9 mouse cellular contexts compared by ENCODE assay signal in genomic region chr17:25813471-25813870, GRCm38 (mm10). TPM values are rescaled to one million over a fixed set of nuclear protein-coding genes. Genes with fewer than 3 reads are reported as not detected.
DNase-seq lines count a peak whose midpoint lies in the region; ATAC-seq and TF ChIP-seq lines count a peak whose summit lies in the region.
"Had no signal": no experiment of that assay in that cellular context is flagged by ENCODE, and none has a peak within 500 bp of the region (broad histone marks: within the 10 kb centered on the region; RNA-seq: fewer than 3 reads in every experiment).

No protein-coding gene starts in this region.

- ATAC-seq in forebrain, embryonic 15.5 days (replicated peaks), result no peak
- no peak for ATAC-seq in hindbrain, embryonic 16.5 days

- H3K4me2 ChIP-seq in forebrain, embryonic 15.5 days (replicated peaks), result peak overlapping the region; percentile 35
- H3K4me2 ChIP-seq in hindbrain, embryonic 16.5 days (ENCODE audit: low read length), result peak overlapping the region; percentile 47
- H3K4me2 ChIP-seq: limb, embryonic 12.5 days had no signal

- H3K36me3 ChIP-seq in forebrain, embryonic 15.5 days, result peaks cover 16% of the 10 kb centered on the region
- H3K36me3 ChIP-seq in hindbrain, embryonic 16.5 days (ENCODE audit: control insufficient read depth, insufficient read depth, low read length), result peaks cover 14% of the 10 kb centered on the region
- H3K36me3 ChIP-seq: limb, embryonic 12.5 days had no signal

- H3K27me3 ChIP-seq in forebrain, embryonic 15.5 days, result peaks cover 8% of the 10 kb centered on the region
- H3K27me3 ChIP-seq in hindbrain, embryonic 16.5 days (replicated peaks; ENCODE audit: control insufficient read depth, insufficient read depth, low read length), result no peaks in the 10 kb centered on the region

- peak; percentile 56 for TF ChIP-seq CTCF in left cerebral cortex, adult 2 months (IDR thresholded peaks at IDR 0.05)

- H3K9me3 ChIP-seq in forebrain, embryonic 15.5 days, result no peaks in the 10 kb centered on the region
- no peaks in the 10 kb centered on the region for H3K9me3 ChIP-seq in hindbrain, embryonic 16.5 days (ENCODE audit: control insufficient read depth, low read length)
- H3K9me3 ChIP-seq: limb, embryonic 12.5 days had no signal

- H3K9ac ChIP-seq in forebrain, embryonic 15.5 days (replicated peaks), result peak overlapping the region; percentile 28
- peak overlapping the region; percentile 33 for H3K9ac ChIP-seq in hindbrain, embryonic 16.5 days (ENCODE audit: low read depth, low read length)
- H3K9ac ChIP-seq: limb, embryonic 12.5 days had no signal

- WGBS in forebrain, embryonic 15.5 days, result 2% methylated on average over 20 of the region's 20 CpGs
- WGBS in hindbrain, embryonic 16.5 days, result 1% methylated on average over 20 of the region's 20 CpGs

- H3K4me3 ChIP-seq in forebrain, embryonic 15.5 days, result peak overlapping the region; percentile 16
- H3K4me3 ChIP-seq in hindbrain, embryonic 16.5 days (ENCODE audit: low read length), result peak overlapping the region; percentile 21; the same call in 1 of the 2 replicates
- peak overlapping the region; percentile 29 for H3K4me3 ChIP-seq in left cerebral cortex, adult 2 months
- H3K4me3 ChIP-seq: limb, embryonic 12.5 days had no signal

- intact Hi-C loops in left cerebral cortex, adult 2 months (cut with DNase I), result no loop called here

- peaks cover 40% of the 10 kb centered on the region for H3K4me1 ChIP-seq in forebrain, embryonic 15.5 days
- H3K4me1 ChIP-seq in hindbrain, embryonic 16.5 days (ENCODE audit: control insufficient read depth, insufficient read depth, low read depth, low read length), result peaks cover 34% of the 10 kb centered on the region

- H3K27ac ChIP-seq in forebrain, embryonic 15.5 days (replicated peaks), result no peak overlapping the region
- H3K27ac ChIP-seq in hindbrain, embryonic 16.5 days (ENCODE audit: low read depth, low read length), result no peak overlapping the region; the same call in 1 of the 2 replicates
- peak overlapping the region; percentile 89 for H3K27ac ChIP-seq in left cerebral cortex, adult 2 months
- H3K27ac ChIP-seq: limb, embryonic 12.5 days had no signal

- peak; percentile 53 for DNase-seq in cerebellum, adult 11 months
- no peak for DNase-seq in cerebellum, adult 11-12 months
- DNase-seq in c-Kit-positive CD71-positive TER-119-negative erythroid progenitor cells, embryonic 14.5 days (ENCODE audit: low read depth), result peak; percentile 71
- peak; percentile 81 to 87 for DNase-seq in left cerebral cortex, adult 2 months (ENCODE audit: extremely low spot score in 1 of 2, low spot score in 2 of 2)
- DNase-seq in mesoderm, embryonic 11.5 days (ENCODE audit: low read depth, low spot score), result peak; percentile 94
- peak; percentile 88 to 92 for DNase-seq in right cerebral cortex, postnatal 36 days (ENCODE audit: low spot score in 2 of 2)

RNA-seq across cellular contexts. Expression of gene Fbxl16, which starts 4.6 kb away (rescaled TPM):
- polyA plus RNA-seq in forebrain, embryonic 15.5 days (2015; fragmentation: Nextera tagmentation; extraction: Ambion mirVana), result 33.2 and 35.3 TPM in 2 replicates
- polyA plus RNA-seq in hindbrain, embryonic 16.5 days (2015; fragmentation: Nextera tagmentation; extraction: Ambion mirVana), result 38.1 and 43.0 TPM in 2 replicates
- 100 to 1,000 TPM; 644 to 656 TPM for total RNA-seq in left cerebral cortex, adult 2 months (2021)

RNA-seq across cellular contexts. Expression of gene Wdr24, which starts 10.0 kb away (rescaled TPM):
- polyA plus RNA-seq in forebrain, embryonic 15.5 days (2015; fragmentation: Nextera tagmentation; extraction: Ambion mirVana), result 34.2 and 34.3 TPM in 2 replicates
- 29.7 and 32.7 TPM in 2 replicates for polyA plus RNA-seq in hindbrain, embryonic 16.5 days (2015; fragmentation: Nextera tagmentation; extraction: Ambion mirVana)
- 10 to 100 TPM; 26.8 to 30.9 TPM for total RNA-seq in left cerebral cortex, adult 2 months (2021)

RNA-seq across cellular contexts. Expression of gene Jmjd8, which starts 15.2 kb away (rescaled TPM):
- polyA plus RNA-seq in forebrain, embryonic 15.5 days (2015; fragmentation: Nextera tagmentation; extraction: Ambion mirVana), result 65.9 and 67.0 TPM in 2 replicates
- 51.0 and 55.4 TPM in 2 replicates for polyA plus RNA-seq in hindbrain, embryonic 16.5 days (2015; fragmentation: Nextera tagmentation; extraction: Ambion mirVana)
- 10 to 100 TPM; 55.1 to 55.6 TPM for total RNA-seq in left cerebral cortex, adult 2 months (2021)

RNA-seq across cellular contexts. Expression of gene Metrn, which starts 16.5 kb away (rescaled TPM):
- 31.4 and 37.3 TPM in 2 replicates for polyA plus RNA-seq in forebrain, embryonic 15.5 days (2015; fragmentation: Nextera tagmentation; extraction: Ambion mirVana)
- polyA plus RNA-seq in hindbrain, embryonic 16.5 days (2015; fragmentation: Nextera tagmentation; extraction: Ambion mirVana), result 79.4 and 88.8 TPM in 2 replicates
- total RNA-seq in left cerebral cortex, adult 2 months (2021), result 10 to 100 TPM; 72.3 to 88.2 TPM

RNA-seq across cellular contexts. Expression of gene AC134908.4, which starts 18.0 kb away (rescaled TPM):
- polyA plus RNA-seq in forebrain, embryonic 15.5 days (2015; fragmentation: Nextera tagmentation; extraction: Ambion mirVana), result not detected in 2 replicates
- 1.6 and 2.2 TPM in 2 replicates for polyA plus RNA-seq in hindbrain, embryonic 16.5 days (2015; fragmentation: Nextera tagmentation; extraction: Ambion mirVana)
- 1 to 10 TPM in 1 of 2 experiments, not detected in 1; 1.4 TPM for total RNA-seq in left cerebral cortex, adult 2 months (2021)
- polyA plus RNA-seq: limb, embryonic 12.5 days had no signal
